Mouse (Mus musculus): ENCODE results near the gene Ceacam13. TPM values are rescaled to one million over a fixed set of nuclear protein-coding genes. Genes with fewer than 3 reads are reported as not detected.
"Not testable (repeated sequence)": the region's sequence is repeated elsewhere in the genome, so short reads cannot be mapped to it uniquely, and the experiment has no call there.

Gene Ceacam13
- polyA plus RNA-seq (2015; fragmentation: Nextera tagmentation; extraction: Ambion mirVana), result not detected in 2 replicates

- H3K36me3 ChIP-seq, result no peaks in the 10 kb centered on the region
- no peaks in the 10 kb centered on the region for H3K27me3 ChIP-seq
- no peak within 1 kb of the TSS for H3K4me2 ChIP-seq
- ATAC-seq (ENCODE audit: low read depth), result no peak
- H3K4me1 ChIP-seq (replicated peaks), result no peaks in the 10 kb centered on the region
- H3K27ac ChIP-seq (replicated peaks), result no peak within 1 kb of the TSS
- H3K9me3 ChIP-seq, result peaks cover 40% of the 10 kb centered on the region
- H3K9ac ChIP-seq, result no peak within 1 kb of the TSS
- WGBS, result 81% methylated on average over 4 of the region's 4 CpGs
- no peak within 1 kb of the TSS for H3K4me3 ChIP-seq
Measured at GRCm38 (mm10) chr7:18009589-18009988, at the start of gene Ceacam13. TSS of gene Ceacam13 (plus strand) at chr7:18009889.

- H3K9me3 ChIP-seq, result peaks cover 50% of the 10 kb centered on the region
- H3K4me2 ChIP-seq, result no peak within 1 kb of the TSS
- no peaks in the 10 kb centered on the region for H3K4me1 ChIP-seq (replicated peaks)
- no peaks in the 10 kb centered on the region for H3K36me3 ChIP-seq
- 73% methylated on average over 4 of the region's 4 CpGs for WGBS
- H3K27ac ChIP-seq (replicated peaks), result no peak within 1 kb of the TSS
- H3K4me3 ChIP-seq, result no peak within 1 kb of the TSS
- no peaks in the 10 kb centered on the region for H3K27me3 ChIP-seq
- no peak for ATAC-seq (ENCODE audit: low read depth)
- no peak within 1 kb of the TSS for H3K9ac ChIP-seq
Measured at GRCm38 (mm10) chr7:17971824-17972223, 37.9 kb upstream of the Ceacam13 start, which contains the start of gene Ceacam11. TSS of gene Ceacam11 (plus strand) at chr7:17972124.

DNA sequence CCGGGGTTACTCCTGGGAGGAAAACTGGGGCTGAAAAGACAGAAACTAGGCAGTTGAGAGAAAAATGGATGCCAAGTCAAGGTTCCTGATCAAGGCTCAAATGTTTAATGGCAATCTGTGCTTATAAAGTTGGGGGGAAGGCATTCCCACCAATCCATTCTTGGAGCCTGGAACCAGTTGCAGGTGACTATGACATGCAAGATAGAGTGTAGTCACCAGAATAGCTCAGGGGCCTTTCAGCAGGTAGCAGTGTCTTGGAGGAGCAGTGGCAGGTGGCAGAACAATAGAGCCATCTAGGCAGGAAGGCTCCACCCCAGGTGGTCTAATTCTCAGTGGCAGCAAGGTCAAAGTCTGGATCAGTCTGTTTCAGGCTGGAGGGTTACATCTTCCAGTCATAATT lies 8.6 kb upstream of the Ceacam13 start:
- not testable (repeated sequence) for H3K9ac ChIP-seq; ATAC-seq (ENCODE audit: low read depth); H3K4me2 ChIP-seq; H3K4me3 ChIP-seq; H3K4me1 ChIP-seq (replicated peaks); H3K36me3 ChIP-seq; H3K27ac ChIP-seq (replicated peaks); H3K27me3 ChIP-seq
- H3K9me3 ChIP-seq, result peaks cover 21% of the 10 kb centered on the region
- WGBS, result 92% methylated on average over 1 of the region's 1 CpGs

DNA sequence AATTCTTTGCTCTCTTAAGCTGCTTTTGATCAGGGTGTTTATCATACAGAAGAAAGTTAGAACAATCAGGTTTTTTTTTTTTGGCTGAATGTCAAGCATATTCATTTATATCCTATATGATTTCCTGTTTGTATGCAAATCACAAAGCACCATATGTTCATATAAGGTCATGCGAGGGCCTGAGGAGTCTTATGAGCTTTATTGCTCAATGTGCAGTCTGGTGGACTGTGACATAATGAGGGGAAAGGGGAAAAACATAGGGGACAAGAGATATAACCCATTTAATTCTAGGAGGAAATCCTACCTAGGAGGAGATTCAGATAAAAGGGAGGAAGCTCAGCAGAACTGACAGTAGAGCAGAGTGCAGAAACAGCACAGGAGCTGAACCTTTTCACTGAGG lies 55.9 kb downstream of the Ceacam13 start, which contains the start of gene Ceacam12:
Ceacam12 (plus strand) TSS at position 301 of the 400 bp plus-strand sequence.
- Histone ChIP-seq H3K27ac (replicated peaks) (no peak within 1 kb of the TSS), H3K9ac (no peak within 1 kb of the TSS), H3K36me3 (no peaks in the 10 kb centered on the region), H3K27me3 (no peaks in the 10 kb centered on the region), H3K4me1 (replicated peaks) (no peaks in the 10 kb centered on the region), H3K9me3 (peaks cover 49% of the 10 kb centered on the region), H3K4me2 (no peak within 1 kb of the TSS), H3K4me3 (no peak within 1 kb of the TSS)
- WGBS, result 68% methylated on average over 1 of the region's 1 CpGs
- no peak for ATAC-seq (ENCODE audit: low read depth)

Small RNA genes within 50 kb of the gene (microRNA-seq; reads per million reads assigned to microRNA genes)
- gene Gm22414, result not detected

Other genes with a start within 250 kb of the Ceacam13 start
- gene Ceacam14, start 197.3 kb upstream of the Ceacam13 start, polyA plus RNA-seq (2015; fragmentation: Nextera tagmentation; extraction: Ambion mirVana), result not detected in 2 replicates
- not detected in 2 replicates for gene Gm5155, start 138.1 kb upstream of the Ceacam13 start, polyA plus RNA-seq (2015; fragmentation: Nextera tagmentation; extraction: Ambion mirVana)
- not detected in 2 replicates for gene Ceacam11, start 37.8 kb upstream of the Ceacam13 start, polyA plus RNA-seq (2015; fragmentation: Nextera tagmentation; extraction: Ambion mirVana)
- gene Ceacam12, start 56.0 kb downstream of the Ceacam13 start, polyA plus RNA-seq (2015; fragmentation: Nextera tagmentation; extraction: Ambion mirVana), result not detected in 2 replicates
- gene Igfl3, start 166.6 kb downstream of the Ceacam13 start, polyA plus RNA-seq (2015; fragmentation: Nextera tagmentation; extraction: Ambion mirVana), result not detected in 2 replicates
- gene Mill1, start 235.5 kb downstream of the Ceacam13 start, polyA plus RNA-seq (2015; fragmentation: Nextera tagmentation; extraction: Ambion mirVana), result not detected in 2 replicates

All from neural tube, embryonic 13.5 days (tissue).